Mouse (Mus musculus) kidney, embryonic 15.5 days (tissue): Measurements from ENCODE around the gene Cracr2b. TPM values are rescaled to one million over a fixed set of nuclear protein-coding genes. Genes with fewer than 3 reads are reported as not detected.

Experiments used
- ATAC-seq: fragments of 200-750 bp; cut with Nextera tagmentation; replicated peaks from 2 replicates; pipeline ENCODE4 v1.8.0; 2017; ENCODE audit warnings: moderate TSS enrichment; ENCODE audit not compliant: low FRiP score
- H3K27ac ChIP-seq: fragments of 300-500 bp; sonication (generic); 2 replicates; pipeline ENCODE4 v1.5.1; 2015; ENCODE audit warnings: mild to moderate bottlenecking, inconsistent platforms
- H3K27me3 ChIP-seq: fragments of 300-500 bp; sonication (generic); 2 replicates; pipeline ENCODE4 v1.6.1; 2015; ENCODE audit warnings: inconsistent platforms
- H3K36me3 ChIP-seq: fragments of 300-500 bp; sonication (generic); 2 replicates; pipeline ENCODE4 v1.6.1; 2015; ENCODE audit warnings: inconsistent platforms
- H3K4me1 ChIP-seq: fragments of 300-500 bp; sonication (generic); 2 replicates; pipeline ENCODE4 v1.6.1; 2015; ENCODE audit warnings: inconsistent platforms
- H3K4me2 ChIP-seq: fragments of 300-500 bp; sonication (generic); 2 replicates; pipeline ENCODE4 v1.6.1; 2015; ENCODE audit warnings: moderate library complexity, mild to moderate bottlenecking, inconsistent platforms
- H3K4me3 ChIP-seq: fragments of 300-500 bp; sonication (generic); replicated peaks from 2 replicates; pipeline ENCODE4 v1.5.1; 2015; ENCODE audit warnings: mild to moderate bottlenecking, inconsistent platforms
- H3K9ac ChIP-seq: fragments of 300-500 bp; sonication (generic); 2 replicates; pipeline ENCODE4 v1.6.1; 2015; ENCODE audit warnings: mild to moderate bottlenecking, inconsistent platforms
- H3K9me3 ChIP-seq: fragments of 300-500 bp; sonication (generic); replicated peaks from 2 replicates; pipeline ENCODE4 v1.6.1; 2016; ENCODE audit warnings: inconsistent platforms
- WGBS: fragments of 180-500 bp; shearing (Covaris S2); methylation state at CpG from one replicate; pipeline ENCODE4 v1.1.7; 2015; ENCODE audit warnings: mixed read lengths; 5-methylcytosine and 5-hydroxymethylcytosine counted together
- polyA plus RNA-seq: library from polyadenylated mRNA; unstranded; fragments of >200 nt; fragmentation: Nextera tagmentation; extraction: Ambion mirVana; gene quantifications from 2 replicates; pipeline ENCODE4 v1.2.1, GENCODE M21; 2015

Gene Cracr2b
- polyA plus RNA-seq, 1 experiment from 2014 or later, result 22.0 TPM

DNA sequence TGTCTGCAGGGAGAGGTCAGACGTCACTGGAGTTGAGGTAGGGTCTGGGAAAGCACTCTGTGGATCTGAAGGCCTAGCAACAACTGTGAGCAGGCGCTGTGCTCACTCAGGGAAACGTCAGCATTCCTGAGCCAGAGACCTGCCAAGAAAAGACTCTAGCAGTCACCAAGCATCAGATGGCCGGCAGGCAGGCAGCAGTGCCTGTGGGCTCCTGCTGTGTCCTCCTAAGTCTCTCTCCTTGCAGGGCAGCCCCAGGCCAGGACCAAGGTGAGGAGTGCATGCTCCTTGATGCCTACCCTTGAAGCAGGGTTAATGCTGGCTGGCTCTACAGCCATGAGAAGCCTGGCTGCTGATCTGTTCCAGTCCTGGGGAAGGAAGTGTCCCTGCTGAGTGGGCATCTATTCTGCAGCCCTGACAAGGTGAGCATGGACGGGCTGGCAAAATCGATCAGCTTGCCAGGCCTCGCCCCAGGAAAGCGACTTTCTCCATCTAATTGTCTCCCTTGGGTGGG is 49.8 kb downstream of the Cracr2b start:
- no peaks in the 10 kb centered on the region for H3K9me3 ChIP-seq
- no peaks in the 10 kb centered on the region for H3K27me3 ChIP-seq
- no peak overlapping the region for H3K27ac ChIP-seq
- H3K4me3 ChIP-seq, result no peak overlapping the region
- WGBS, result 76% methylated on average over 8 of the region's 8 CpGs
- H3K36me3 ChIP-seq, result peaks cover 27% of the 10 kb centered on the region
- no peak for ATAC-seq
- no peak overlapping the region for H3K4me2 ChIP-seq
- no peaks in the 10 kb centered on the region for H3K4me1 ChIP-seq
- H3K9ac ChIP-seq, result no peak overlapping the region

Other genes starting within 250 kb of the Cracr2b start
- gene Lmntd2, start 247.0 kb upstream of the Cracr2b start, polyA plus RNA-seq, result 3.4 and 3.5 TPM in 2 replicates
- gene Rassf7, start 245.2 kb upstream of the Cracr2b start, polyA plus RNA-seq, result 57.5 and 66.9 TPM in 2 replicates
- gene Phrf1, start 232.3 kb upstream of the Cracr2b start, polyA plus RNA-seq, result 73.1 and 78.3 TPM in 2 replicates
- 3.5 and 3.8 TPM in 2 replicates for gene Irf7, start 194.6 kb upstream of the Cracr2b start, polyA plus RNA-seq
- gene Cdhr5, start 184.3 kb upstream of the Cracr2b start, polyA plus RNA-seq, result 8.2 and 8.6 TPM in 2 replicates
- 41.1 and 43.5 TPM in 2 replicates for gene Sct, start 182.0 kb upstream of the Cracr2b start, polyA plus RNA-seq
- 1.4 and 1.8 TPM in 2 replicates for gene Drd4, start 169.1 kb upstream of the Cracr2b start, polyA plus RNA-seq
- 68.2 and 81.1 TPM in 2 replicates for gene Deaf1, start 133.4 kb upstream of the Cracr2b start, polyA plus RNA-seq
- 52.8 and 54.4 TPM in 2 replicates for gene Tmem80, start 133.4 kb upstream of the Cracr2b start, polyA plus RNA-seq
- gene Eps8l2, start 122.2 kb upstream of the Cracr2b start, polyA plus RNA-seq, result 33.1 and 39.6 TPM in 2 replicates
- gene Taldo1, start 68.9 kb upstream of the Cracr2b start, polyA plus RNA-seq, result 340 and 353 TPM in 2 replicates
- 61.5 and 61.8 TPM in 2 replicates for gene Gatd1, start 47.0 kb upstream of the Cracr2b start, polyA plus RNA-seq
- 2.6 and 3.4 TPM in 2 replicates for gene Cend1, start 31.6 kb upstream of the Cracr2b start, polyA plus RNA-seq
- 27.6 and 34.0 TPM in 2 replicates for gene Slc25a22, start 23.2 kb upstream of the Cracr2b start, polyA plus RNA-seq
- gene Pidd1, start 17.1 kb upstream of the Cracr2b start, polyA plus RNA-seq, result 10.5 and 12.6 TPM in 2 replicates
- 1,339 and 1,510 TPM in 2 replicates for gene Rplp2, start 13.7 kb upstream of the Cracr2b start, polyA plus RNA-seq
- gene Pnpla2, start 5.9 kb upstream of the Cracr2b start, polyA plus RNA-seq, result 36.3 and 41.7 TPM in 2 replicates
- gene Cd151, start 6.3 kb downstream of the Cracr2b start, polyA plus RNA-seq, result 30.9 and 34.8 TPM in 2 replicates
- gene Polr2l, start 14.0 kb downstream of the Cracr2b start, polyA plus RNA-seq, result 78.7 and 81.5 TPM in 2 replicates
- 91.6 and 93.4 TPM in 2 replicates for gene Tspan4, start 14.1 kb downstream of the Cracr2b start, polyA plus RNA-seq
- 39.7 and 45.0 TPM in 2 replicates for gene Chid1, start 78.8 kb downstream of the Cracr2b start, polyA plus RNA-seq
- 77.9 and 87.8 TPM in 2 replicates for gene Ap2a2, start 101.1 kb downstream of the Cracr2b start, polyA plus RNA-seq
- gene Muc6, start 194.2 kb downstream of the Cracr2b start, polyA plus RNA-seq, result 0.23 TPM in 2 replicates
- 0.40 and 1.9 TPM in 2 replicates for gene Muc2, start 229.2 kb downstream of the Cracr2b start, polyA plus RNA-seq